Mouse (Mus musculus): ENCODE measurements at regions not wholly inside any gene's neighbourhood (a gene's known extent, or its start where the extent isn't known, plus 50 kb on each side); places are given as distances from the start of the nearest gene placed in this dataset.

- TF ChIP-seq POLR2A (IDR thresholded peaks at IDR 0.05; ENCODE audit: control insufficient read depth in 1 of 2, insufficient read depth in 1 of 2, low read depth in 1 of 2, low read length in 2 of 2, poor library complexity in 1 of 2): no peak
- TF ChIP-seq MYC (IDR thresholded peaks at IDR 0.05; ENCODE audit: low read depth, low read length): no peak
- TF ChIP-seq GATA1 (IDR thresholded peaks at IDR 0.05; ENCODE audit: low read depth, low read length): no peak
- no peak for TF ChIP-seq NRF1 (IDR thresholded peaks at IDR 0.05; ENCODE audit: insufficient read depth, low read depth, low read length, poor library complexity, severe bottlenecking)
- no peak for TF ChIP-seq USF2 (IDR thresholded peaks at IDR 0.05; ENCODE audit: borderline replicate concordance in 1 of 2, insufficient read depth in 1 of 2, low read depth in 1 of 2, low read length in 2 of 2)
- TF ChIP-seq EP300 (IDR thresholded peaks at IDR 0.05; ENCODE audit: low read depth in 1 of 2, low read length in 2 of 2): no peak
- TF ChIP-seq CTCF (IDR thresholded peaks at IDR 0.05 in 2 of 3, conservative IDR thresholded peaks at IDR 0.05 in 1 of 3; ENCODE audit: control insufficient read depth in 1 of 3, insufficient read depth in 1 of 3, low read depth in 2 of 3, low read length in 3 of 3, poor library complexity in 1 of 3, severe bottlenecking in 1 of 3): no peak
- TF ChIP-seq TBP (IDR thresholded peaks at IDR 0.05; ENCODE audit: low read depth, low read length): no peak
- TF ChIP-seq RCOR1 (IDR thresholded peaks at IDR 0.05; ENCODE audit: low read depth, low read length): no peak
- TF ChIP-seq UBTF (IDR thresholded peaks at IDR 0.05; ENCODE audit: borderline replicate concordance, insufficient read depth, low read depth, low read length): no peak
- no peak for TF ChIP-seq MAFK (IDR thresholded peaks at IDR 0.05; ENCODE audit: borderline replicate concordance, low read depth, low read length)
- TF ChIP-seq USF1 (IDR thresholded peaks at IDR 0.05; ENCODE audit: low read depth, low read length): no peak
- TF ChIP-seq NELFE (IDR thresholded peaks at IDR 0.05; ENCODE audit: low read depth, low read length): no peak
Observed at GRCm38 (mm10) chr6:100092870-100093269, 194.4 kb downstream of the Rybp start.

Data from MEL (cell line).